Mouse (Mus musculus) CH12.LX (cell line): Measurements from ENCODE around the gene Dnajc6. TPM values are rescaled to one million over a fixed set of nuclear protein-coding genes. Genes with fewer than 3 reads are reported as not detected.

Experiments used
- DNase-seq: peaks from one replicate; pipeline ENCODE4 v3.0.0-alpha.2; 2013; ENCODE audit errors: extremely low read depth
- H3K27ac ChIP-seq: 2 replicates; pipeline ENCODE4 v1.5.1; 2012; ENCODE audit warnings: low read depth, mild to moderate bottlenecking, control low read depth, moderate library complexity; ENCODE audit not compliant: insufficient read depth
- H3K27me3 ChIP-seq: replicated peaks from 2 replicates; pipeline ENCODE3; 2012; ENCODE audit warnings: inconsistent platforms
- H3K36me3 ChIP-seq, 2 experiments: replicated peaks in 1 of 2; 2 replicates each; pipeline versions ENCODE3 to v1.6.1; 2012; ENCODE audit warnings: inconsistent platforms in 1 of 2, low read length in 1 of 2, mild to moderate bottlenecking in 1 of 2, mixed read lengths in 1 of 2, moderate library complexity in 1 of 2; ENCODE audit not compliant: control insufficient read depth in 1 of 2, insufficient read depth in 1 of 2
- H3K4me1 ChIP-seq, 2 experiments: 2 replicates each; pipeline ENCODE4 v1.6.1; 2012; ENCODE audit warnings: inconsistent platforms in 1 of 2, moderate library complexity in 1 of 2; ENCODE audit not compliant: insufficient read depth in 2 of 2, control insufficient read depth in 1 of 2
- H3K4me2 ChIP-seq: 2 replicates; pipeline ENCODE4 v1.6.1; 2012; ENCODE audit warnings: low read depth, mild to moderate bottlenecking, control low read depth; ENCODE audit not compliant: poor library complexity, insufficient read depth, severe bottlenecking
- H3K4me3 ChIP-seq, 3 experiments: fragments of 150-350 bp in 1 of 3; sonication (generic) in 1 of 3; replicated peaks in 1 of 3; 2 replicates each; pipeline versions ENCODE3 to v1.5.1; 2011 to 2012; ENCODE audit warnings: low read depth in 2 of 3, low read length in 2 of 3, mild to moderate bottlenecking in 2 of 3, moderate library complexity in 2 of 3, control low read depth in 1 of 3, improper control_type of control experiment in 1 of 3, inconsistent platforms in 1 of 3, mixed read lengths in 1 of 3; ENCODE audit not compliant: poor library complexity in 1 of 3
- H3K79me2 ChIP-seq: replicated peaks from 2 replicates; pipeline ENCODE4 v1.6.1; 2012; ENCODE audit warnings: mild to moderate bottlenecking, moderate library complexity; ENCODE audit not compliant: control insufficient read depth, poor library complexity, insufficient read depth, severe bottlenecking; ENCODE audit errors: extremely low read depth
- H3K9ac ChIP-seq: 2 replicates; pipeline ENCODE4 v1.6.1; 2012; ENCODE audit warnings: low read depth, mild to moderate bottlenecking, control low read depth, moderate library complexity; ENCODE audit not compliant: insufficient read depth
- H3K9me3 ChIP-seq: replicated peaks from 2 replicates; pipeline ENCODE3; 2012; ENCODE audit warnings: low read length, inconsistent platforms, mixed read lengths
- CHD2 ChIP-seq: IDR thresholded peaks from 2 replicates; pipeline ENCODE4 v1.6.1; 2011; ENCODE audit warnings: low read length, improper control_type of control experiment
- CTCF ChIP-seq, 2 experiments: IDR thresholded peaks in 1 of 2; conservative IDR thresholded peaks in 1 of 2; 2 replicates each; pipeline ENCODE4 v1.5.1; 2011 to 2012; ENCODE audit warnings: low read depth in 2 of 2, low read length in 2 of 2, improper control_type of control experiment in 1 of 2, inconsistent platforms in 1 of 2, mild to moderate bottlenecking in 1 of 2, moderate library complexity in 1 of 2
- E2F4 ChIP-seq: IDR thresholded peaks from 2 replicates; pipeline ENCODE4 v1.6.1; 2011; ENCODE audit warnings: low read depth, low read length, improper control_type of control experiment; ENCODE audit not compliant: insufficient replicate concordance
- ELF1 ChIP-seq: IDR thresholded peaks from 2 replicates; pipeline ENCODE4 v1.6.1; 2014; ENCODE audit warnings: low read depth, mild to moderate bottlenecking, inconsistent platforms, low read length, improper control_type of control experiment
- EP300 ChIP-seq: IDR thresholded peaks from 2 replicates; pipeline ENCODE4 v1.6.1; 2011; ENCODE audit warnings: low read length, improper control_type of control experiment
- GABPA ChIP-seq: IDR thresholded peaks from 2 replicates; pipeline ENCODE4 v1.6.1; 2012; ENCODE audit warnings: low read depth, low read length, improper control_type of control experiment, inconsistent platforms; ENCODE audit not compliant: insufficient replicate concordance
- HCFC1 ChIP-seq: IDR thresholded peaks from 2 replicates; pipeline ENCODE4 v1.6.1; 2012; ENCODE audit warnings: low read depth, mild to moderate bottlenecking, inconsistent platforms, low read length, improper control_type of control experiment
- IRF4 ChIP-seq: IDR thresholded peaks from 2 replicates; pipeline ENCODE4 v1.6.1; 2014; ENCODE audit warnings: low read depth, mild to moderate bottlenecking, inconsistent platforms, low read length, improper control_type of control experiment
- JUN ChIP-seq: IDR thresholded peaks from 2 replicates; pipeline ENCODE4 v1.6.1; 2011; ENCODE audit warnings: low read depth, mild to moderate bottlenecking, low read length, improper control_type of control experiment, moderate library complexity; ENCODE audit not compliant: insufficient read depth
- JUND ChIP-seq: conservative IDR thresholded peaks from 2 replicates; pipeline ENCODE4 v1.6.1; 2011; ENCODE audit warnings: low read depth, low read length, improper control_type of control experiment
- KAT2A ChIP-seq: IDR thresholded peaks from 2 replicates; pipeline ENCODE4 v1.6.1; 2012; ENCODE audit warnings: low read length, improper control_type of control experiment, inconsistent platforms; ENCODE audit not compliant: insufficient replicate concordance
- MAFK ChIP-seq: IDR thresholded peaks from 2 replicates; pipeline ENCODE4 v1.6.1; 2011; ENCODE audit warnings: low read length, improper control_type of control experiment; ENCODE audit not compliant: insufficient replicate concordance
- MAX ChIP-seq: IDR thresholded peaks from 2 replicates; pipeline ENCODE4 v1.6.1; 2011; ENCODE audit warnings: low read length, improper control_type of control experiment
- MAZ ChIP-seq: IDR thresholded peaks from 2 replicates; pipeline ENCODE4 v1.6.1; 2012; ENCODE audit warnings: low read depth, mild to moderate bottlenecking, inconsistent platforms, low read length, improper control_type of control experiment, moderate library complexity
- MEF2A ChIP-seq: IDR thresholded peaks from 2 replicates; pipeline ENCODE4 v1.6.1; 2014; ENCODE audit warnings: low read depth, mild to moderate bottlenecking, inconsistent platforms, low read length, improper control_type of control experiment, borderline replicate concordance
- MYC ChIP-seq: IDR thresholded peaks from 2 replicates; pipeline ENCODE4 v1.6.1; 2011; ENCODE audit warnings: low read depth, mild to moderate bottlenecking, improper control_type of control experiment, low read length
- NELFE ChIP-seq: IDR thresholded peaks from 2 replicates; pipeline ENCODE4 v1.6.1; 2011; ENCODE audit warnings: low read depth, low read length, improper control_type of control experiment
- NRF1 ChIP-seq: IDR thresholded peaks from 2 replicates; pipeline ENCODE4 v1.6.1; 2014; ENCODE audit warnings: low read depth, mild to moderate bottlenecking, inconsistent platforms, low read length, improper control_type of control experiment, moderate library complexity
- POLR2A ChIP-seq: IDR thresholded peaks from 2 replicates; pipeline ENCODE4 v1.6.1; 2011; ENCODE audit warnings: low read depth, mild to moderate bottlenecking, improper control_type of control experiment, low read length
- POLR2AphosphoS2 ChIP-seq: IDR thresholded peaks from 2 replicates; pipeline ENCODE4 v1.6.1; 2011; ENCODE audit warnings: low read depth, low read length, improper control_type of control experiment
- RAD21 ChIP-seq: IDR thresholded peaks from 2 replicates; pipeline ENCODE4 v1.6.1; 2011; ENCODE audit warnings: low read depth, mild to moderate bottlenecking, low read length, improper control_type of control experiment, moderate library complexity
- RCOR1 ChIP-seq: conservative IDR thresholded peaks from 2 replicates; pipeline ENCODE4 v1.6.1; 2012; ENCODE audit warnings: low read depth, mild to moderate bottlenecking, inconsistent platforms, low read length, improper control_type of control experiment
- SIN3A ChIP-seq: IDR thresholded peaks from 2 replicates; pipeline ENCODE4 v1.6.1; 2012; ENCODE audit warnings: low read length, improper control_type of control experiment, inconsistent platforms
- SMC3 ChIP-seq: IDR thresholded peaks from 2 replicates; pipeline ENCODE4 v1.6.1; 2011; ENCODE audit warnings: low read depth, low read length, improper control_type of control experiment
- TBP ChIP-seq: conservative IDR thresholded peaks from 2 replicates; pipeline ENCODE4 v1.6.1; 2011; ENCODE audit warnings: low read depth, low read length, improper control_type of control experiment
- TCF12 ChIP-seq: IDR thresholded peaks from 2 replicates; pipeline ENCODE4 v1.6.1; 2014; ENCODE audit warnings: low read depth, mild to moderate bottlenecking, inconsistent platforms, low read length, improper control_type of control experiment
- USF1 ChIP-seq: IDR thresholded peaks from 2 replicates; pipeline ENCODE4 v1.6.1; 2014; ENCODE audit warnings: low read depth, mild to moderate bottlenecking, inconsistent platforms, low read length, improper control_type of control experiment
- ZMIZ1 ChIP-seq: IDR thresholded peaks from 2 replicates; pipeline ENCODE4 v1.6.1; 2012; ENCODE audit warnings: low read depth, mild to moderate bottlenecking, inconsistent platforms, low read length, improper control_type of control experiment
- dilution Hi-C: fragments of 300-500 bp; cut with MboI; formaldehyde crosslinking; loops from 2 replicates; pipeline ENCODE4 v1.14.3; 2020; ENCODE audit warnings: low sequenced_read_pairs; ENCODE audit not compliant: extremely low pct_unique_long_range_greater_than_20kb, extremely low pct_ligation_motif_present
- in situ Hi-C: fragments of 300-500 bp; cut with MboI; formaldehyde crosslinking; loops from 3 replicates; pipeline ENCODE4 v1.14.3; 2019; ENCODE audit warnings: low sequenced_read_pairs, low pct_ligation_motif_present, low pct_unique_long_range_greater_than_20kb, mixed read lengths
- polyA plus RNA-seq: library from polyadenylated mRNA; unstranded; fragments of >175 nt; gene quantifications from 2 replicates; pipeline ENCODE4 v1.2.1, GENCODE M21; 2012; ENCODE audit warnings: low read depth; ENCODE audit not compliant: insufficient read length
- total RNA-seq, 2 experiments: library from RNA; depleted of rRNA; stranded (reverse); fragments of 300-350 nt in 1 of 2; fragments of >200 nt in 1 of 2; gene quantifications; 2 replicates each; pipeline ENCODE4 v1.2.3; 2012 to 2014

The Dnajc6 gene
- total and polyA plus RNA-seq, 3 experiments: not detected

GRCm38 (mm10) chr4:101575307-101575706, 78.9 kb downstream of the Dnajc6 start:
- dilution Hi-C loops (no loop called here), in situ Hi-C loops (no loop called here)
- no peak for DNase-seq
- Histone ChIP-seq H3K27me3 (no peaks in the 10 kb centered on the region), H3K9ac (no peak overlapping the region), H3K36me3 (no peaks in the 10 kb centered on the region), H3K27ac (no peak overlapping the region), H3K4me1 (0 out of 4 replicates have a peak, but pooled peaks cover 0 to 2% of the 10 kb centered on the region in 2 experiments), H3K9me3 (no peaks in the 10 kb centered on the region), H3K4me2 (no peak overlapping the region)
- no peak for TF ChIP-seq JUND
- TF ChIP-seq POLR2AphosphoS2: no peak
- no peak for TF ChIP-seq POLR2A
- TF ChIP-seq SMC3: no peak
- no peak for TF ChIP-seq RAD21
- TF ChIP-seq GABPA: no peak
- no peak for TF ChIP-seq ZMIZ1
- TF ChIP-seq JUN: no peak
- no peak for TF ChIP-seq ELF1
- no peak for TF ChIP-seq RCOR1
- no peak for TF ChIP-seq USF1
- TF ChIP-seq MYC: no peak
- TF ChIP-seq SIN3A: no peak
- no peak for TF ChIP-seq CHD2
- no peak for TF ChIP-seq MAZ
- TF ChIP-seq MEF2A: no peak
- TF ChIP-seq, all 38 proteins: peak for 0
- H3K79me2 ChIP-seq: no peaks in the 10 kb centered on the region
- no peak overlapping the region for H3K4me3 ChIP-seq

- TF ChIP-seq EP300 (no peak), POLR2AphosphoS2 (no peak), CTCF (conservative IDR thresholded peaks at IDR 0.05 in 1 of 2, IDR thresholded peaks at IDR 0.05 in 1 of 2; ENCODE audit: low read depth in 2 of 2, low read length in 2 of 2) (no peak), HCFC1 (no peak), USF1 (no peak), CHD2 (no peak), JUN (no peak), NRF1 (no peak), MAX (no peak), TBP (no peak), MAFK (no peak), NELFE (no peak), TCF12 (no peak), KAT2A (no peak), POLR2A (no peak), E2F4 (no peak), ELF1 (no peak), IRF4 (no peak)
- in situ Hi-C loops: no loop called here
Observed at GRCm38 (mm10) chr4:101578720-101579119, 82.3 kb downstream of the Dnajc6 start.

More at GRCm38 (mm10) chr4:101578720-101579119, 82.3 kb downstream of the Dnajc6 start:
- H3K36me3 ChIP-seq: no peaks in the 10 kb centered on the region
- no peak overlapping the region for H3K4me3 ChIP-seq
- no peak overlapping the region for H3K9ac ChIP-seq
- dilution Hi-C loops: no loop called here
- no peaks in the 10 kb centered on the region for H3K9me3 ChIP-seq
- no peak overlapping the region for H3K27ac ChIP-seq
- DNase-seq: no peak
- no peaks in the 10 kb centered on the region for H3K79me2 ChIP-seq
- H3K4me1 ChIP-seq: 0 out of 4 replicates have a peak, but pooled peaks cover 0 to 2% of the 10 kb centered on the region in 2 experiments
- H3K4me2 ChIP-seq: no peak overlapping the region
- no peaks in the 10 kb centered on the region for H3K27me3 ChIP-seq
